Mouse (Mus musculus): ENCODE data around the gene Folr1.

DNA sequence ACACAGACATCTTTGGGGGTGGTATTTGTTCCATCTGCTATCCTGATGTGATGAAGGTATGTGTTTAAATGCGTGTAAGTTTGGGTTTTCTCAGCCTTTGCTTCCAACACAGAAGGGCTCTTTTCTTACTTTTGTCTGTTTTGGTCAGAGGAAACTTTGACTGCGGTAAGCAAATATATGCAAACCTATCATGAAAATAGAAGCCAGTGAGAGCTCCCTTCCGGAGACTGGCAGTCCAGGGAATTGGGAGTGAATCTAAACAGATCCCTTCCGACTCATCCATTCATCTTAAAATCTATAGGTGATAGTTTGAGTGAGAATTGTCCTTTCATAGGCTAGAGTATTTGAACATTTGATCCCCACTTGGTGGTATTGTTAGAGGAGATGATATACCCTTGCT is 17.9 kb upstream of the Folr1 start:
- no peak for TF ChIP-seq CTCF (IDR thresholded peaks at IDR 0.05; ENCODE audit: borderline replicate concordance, insufficient read depth, low read length)
- TF ChIP-seq POLR2A (IDR thresholded peaks at IDR 0.05; ENCODE audit: low read depth, low read length): no peak

Measured in embryonic fibroblast, embryonic 13.5 days (primary cell).